ENCODE assay signal across 8 mouse cellular contexts in the genomic region with DNA sequence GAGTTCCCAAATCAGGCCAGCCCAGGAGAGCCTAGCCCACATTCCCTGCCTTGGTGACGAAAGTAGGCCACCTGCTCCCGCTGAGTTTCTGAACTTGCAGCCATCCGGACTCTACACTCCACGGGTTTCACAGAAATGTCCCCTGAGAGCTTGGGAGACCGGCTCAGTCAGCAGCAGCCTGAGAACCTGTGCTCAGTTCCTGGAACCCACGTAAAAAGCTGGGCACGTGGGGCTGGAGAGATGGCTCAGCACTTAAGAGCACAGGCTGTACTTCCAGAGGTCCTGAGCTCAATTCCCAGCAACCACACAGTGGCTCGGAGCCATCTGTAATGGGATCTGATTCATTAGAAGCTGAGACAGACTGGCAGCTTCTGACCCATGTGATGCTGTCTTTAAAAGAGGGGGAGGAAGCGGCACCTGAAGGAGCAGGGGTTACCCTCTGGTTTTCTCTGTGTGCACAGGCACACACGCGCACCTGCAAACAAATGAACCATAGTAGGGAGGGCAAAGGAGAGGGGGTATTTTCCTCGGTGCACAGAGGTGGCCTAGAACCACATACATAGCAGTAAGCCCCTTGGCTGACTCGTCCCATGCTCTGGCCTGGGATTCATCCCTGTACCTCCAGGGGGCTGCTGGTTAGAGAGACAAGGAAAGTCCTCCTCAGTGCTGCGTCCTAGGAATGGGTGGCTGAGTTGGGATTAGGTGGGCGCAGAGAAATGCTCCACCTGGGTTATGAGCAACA.
A peak's percentile ranks its signal among the peaks of the same experiment; 100 is the strongest.
DNase-seq lines count a peak whose midpoint lies in the region; ATAC-seq lines count a peak whose summit lies in the region.

No protein-coding gene starts in this region.

- H3K4me3 ChIP-seq in embryonic facial prominence, embryonic 14.5 days (ENCODE audit: low read depth, low read length) = no peak overlapping the region
- H3K4me3 ChIP-seq in embryonic facial prominence, embryonic 10.5 days = no peak overlapping the region
- H3K4me3 ChIP-seq in neural tube, embryonic 12.5 days = no peak overlapping the region
- no peak overlapping the region for H3K4me3 ChIP-seq in neural tube, embryonic 15.5 days (replicated peaks)
- H3K4me3 ChIP-seq in kidney, embryonic 15.5 days (replicated peaks) = no peak overlapping the region

- H3K27me3 ChIP-seq in embryonic facial prominence, embryonic 14.5 days (replicated peaks; ENCODE audit: control insufficient read depth, insufficient read depth, low read length) = no peaks in the 10 kb centered on the region
- H3K27me3 ChIP-seq in embryonic facial prominence, embryonic 10.5 days (replicated peaks; ENCODE audit: low read depth, poor library complexity, severe bottlenecking) = no peaks in the 10 kb centered on the region
- no peaks in the 10 kb centered on the region for H3K27me3 ChIP-seq in neural tube, embryonic 12.5 days (replicated peaks)
- H3K27me3 ChIP-seq in neural tube, embryonic 15.5 days (replicated peaks) = no peaks in the 10 kb centered on the region
- no peaks in the 10 kb centered on the region for H3K27me3 ChIP-seq in kidney, embryonic 15.5 days

- 0 out of 2 replicates have a peak, but pooled peaks have one; percentile 12 for ATAC-seq in embryonic facial prominence, embryonic 14.5 days (ENCODE audit: low read depth)
- ATAC-seq in neural tube, embryonic 12.5 days (ENCODE audit: low FRiP score, low read depth) = 0 out of 2 replicates have a peak, but pooled peaks have one; percentile 15
- ATAC-seq in neural tube, embryonic 15.5 days (ENCODE audit: low FRiP score) = no peak
- 0 out of 2 replicates have a peak, but pooled peaks have one; percentile 16 for ATAC-seq in kidney, embryonic 15.5 days (replicated peaks; ENCODE audit: low FRiP score)

- no peak overlapping the region for H3K4me2 ChIP-seq in embryonic facial prominence, embryonic 14.5 days (ENCODE audit: low read depth, low read length)
- H3K4me2 ChIP-seq in neural tube, embryonic 12.5 days (replicated peaks) = no peak overlapping the region
- no peak overlapping the region for H3K4me2 ChIP-seq in neural tube, embryonic 15.5 days
- H3K4me2 ChIP-seq in kidney, embryonic 15.5 days = no peak overlapping the region

- DNase-seq in embryonic facial prominence, embryonic 14.5 days (ENCODE audit: low spot score) = no peak
- DNase-seq in embryonic facial prominence, embryonic 10.5 days (ENCODE audit: low spot score) = no peak
- DNase-seq in thymus, postnatal 14 days = peak; percentile 67
- no peak for DNase-seq in spleen, adult 18-20 months
- no peak for DNase-seq in embryo, embryonic 10.5 days (ENCODE audit: low spot score)

- H3K27ac ChIP-seq in embryonic facial prominence, embryonic 14.5 days (replicated peaks; ENCODE audit: low read depth, low read length) = no peak overlapping the region
- H3K27ac ChIP-seq in embryonic facial prominence, embryonic 10.5 days (replicated peaks) = no peak overlapping the region
- H3K27ac ChIP-seq in neural tube, embryonic 12.5 days = no peak overlapping the region
- no peak overlapping the region for H3K27ac ChIP-seq in neural tube, embryonic 15.5 days (replicated peaks)
- H3K27ac ChIP-seq in kidney, embryonic 15.5 days = peak overlapping the region; percentile 29; the same call in 1 of the 2 replicates

- 61% methylated on average over 15 of the region's 15 CpGs for WGBS in embryonic facial prominence, embryonic 14.5 days
- 68% methylated on average over 15 of the region's 15 CpGs for WGBS in embryonic facial prominence, embryonic 10.5 days
- 73% methylated on average over 15 of the region's 15 CpGs for WGBS in neural tube, embryonic 12.5 days
- 69% methylated on average over 15 of the region's 15 CpGs for WGBS in neural tube, embryonic 15.5 days
- WGBS in kidney, embryonic 15.5 days = 61% methylated on average over 15 of the region's 15 CpGs

- H3K36me3 ChIP-seq in embryonic facial prominence, embryonic 14.5 days (ENCODE audit: control insufficient read depth, insufficient read depth, low read length) = no peaks in the 10 kb centered on the region
- no peaks in the 10 kb centered on the region for H3K36me3 ChIP-seq in embryonic facial prominence, embryonic 10.5 days (replicated peaks)
- H3K36me3 ChIP-seq in neural tube, embryonic 12.5 days = no peaks in the 10 kb centered on the region
- no peaks in the 10 kb centered on the region for H3K36me3 ChIP-seq in neural tube, embryonic 15.5 days
- no peaks in the 10 kb centered on the region for H3K36me3 ChIP-seq in kidney, embryonic 15.5 days

- no peak overlapping the region for H3K9ac ChIP-seq in embryonic facial prominence, embryonic 14.5 days (ENCODE audit: low read depth, low read length)
- H3K9ac ChIP-seq in neural tube, embryonic 12.5 days = no peak overlapping the region
- no peak overlapping the region for H3K9ac ChIP-seq in neural tube, embryonic 15.5 days (replicated peaks)
- H3K9ac ChIP-seq in kidney, embryonic 15.5 days = no peak overlapping the region

- no peaks in the 10 kb centered on the region for H3K9me3 ChIP-seq in embryonic facial prominence, embryonic 14.5 days (ENCODE audit: control insufficient read depth, low read length)
- peaks cover 3% of the 10 kb centered on the region; the same call in 1 of the 2 replicates for H3K9me3 ChIP-seq in embryonic facial prominence, embryonic 10.5 days
- no peaks in the 10 kb centered on the region for H3K9me3 ChIP-seq in neural tube, embryonic 12.5 days
- H3K9me3 ChIP-seq in neural tube, embryonic 15.5 days (replicated peaks) = no peaks in the 10 kb centered on the region
- H3K9me3 ChIP-seq in kidney, embryonic 15.5 days (replicated peaks) = no peaks in the 10 kb centered on the region

- peaks cover 22% of the 10 kb centered on the region for H3K4me1 ChIP-seq in embryonic facial prominence, embryonic 14.5 days (ENCODE audit: control insufficient read depth, insufficient read depth, low read length)
- H3K4me1 ChIP-seq in embryonic facial prominence, embryonic 10.5 days = peaks cover 32% of the 10 kb centered on the region
- H3K4me1 ChIP-seq in neural tube, embryonic 12.5 days = peaks cover 14% of the 10 kb centered on the region
- H3K4me1 ChIP-seq in neural tube, embryonic 15.5 days = peaks cover 36% of the 10 kb centered on the region
- peaks cover 50% of the 10 kb centered on the region for H3K4me1 ChIP-seq in kidney, embryonic 15.5 days
